22 mouse cellular contexts compared by ENCODE assay signal in the genomic region with DNA sequence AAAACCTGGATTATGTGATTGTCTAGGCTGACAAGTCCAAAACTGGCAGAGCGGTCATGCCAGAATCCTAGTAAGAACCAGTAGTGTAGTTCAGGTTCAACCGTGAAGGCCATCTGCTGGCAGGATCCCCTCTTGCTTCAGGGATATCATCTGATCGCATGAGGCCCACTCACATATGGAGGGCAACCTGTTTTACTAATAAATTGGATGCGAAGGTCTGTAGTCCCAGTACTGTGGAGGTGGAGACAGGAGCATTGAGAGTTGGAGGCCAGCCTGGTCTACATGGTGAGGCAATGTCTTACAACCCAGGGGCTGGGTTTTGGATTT. TPM values are rescaled to one million over a fixed set of nuclear protein-coding genes. Genes with fewer than 3 reads are reported as not detected.
DNase-seq lines count a peak whose midpoint lies in the region; ATAC-seq and TF ChIP-seq lines count a peak whose summit lies in the region.
"Had no signal": no experiment of that assay in that cellular context is flagged by ENCODE, and none has a peak within 500 bp of the region (broad histone marks: within the 10 kb centered on the region; RNA-seq: fewer than 3 reads in every experiment).

No protein-coding gene starts in this region.

- TF ChIP-seq CTCF in layer of hippocampus, adult 2 months (conservative IDR thresholded peaks at IDR 0.05): 0 out of 2 replicates have a peak, but pooled peaks have one; percentile 3

- H3K4me3 ChIP-seq in layer of hippocampus, adult 2 months: no peak overlapping the region
- H3K4me3 ChIP-seq: embryonic facial prominence, embryonic 12.5 days; hindbrain, embryonic 12.5 days; limb, embryonic 15.5 days; midbrain, embryonic 15.5 days; neural tube, embryonic 12.5 days had no signal

- no peak; the same call in 1 of the 2 replicates for ATAC-seq in megakaryocyte progenitor cell, adult 5-6 weeks (replicated peaks; ENCODE audit: poor library complexity)
- ATAC-seq: forebrain, postnatal 0 days; midbrain, embryonic 15.5 days had no signal

- peak; percentile 59 to 77 for DNase-seq in cerebellum, postnatal 10 days
- DNase-seq in cerebellum, adult 9-11 months: no peak
- DNase-seq in layer of hippocampus, adult 2 months (ENCODE audit: low spot score in 2 of 2): peak; percentile 43 to 48
- DNase-seq in layer of hippocampus, postnatal 25 days (ENCODE audit: extremely low spot score in 1 of 2, low spot score in 1 of 2): no peak
- DNase-seq in thymus, postnatal 0 days (ENCODE audit: low spot score): peak; percentile 46
- no peak for DNase-seq in thymus, postnatal 4 days
- DNase-seq: adrenal gland, postnatal 14 days; cerebellum, postnatal 25 days; forebrain, postnatal 0 days; gastrocnemius, postnatal 14 days; heart, adult 18-20 months; kidney, postnatal 25 days; lung, postnatal 4 days; right cerebral cortex, postnatal 25 days; spleen, adult 18-20 months; thymus, postnatal 14 days had no signal

- peak overlapping the region; percentile 71 for H3K27ac ChIP-seq in layer of hippocampus, adult 2 months
- H3K27ac ChIP-seq: embryonic facial prominence, embryonic 12.5 days; limb, embryonic 15.5 days; midbrain, embryonic 15.5 days; neural tube, embryonic 12.5 days had no signal

RNA-seq across cellular contexts. Expression of a gene that starts 47.6 kb away (rescaled TPM):
- 10 to 100 TPM; 32.3 to 32.4 TPM for total RNA-seq in layer of hippocampus, adult 2 months (2021)
- 10 to 100 TPM; 34.5 to 35.2 TPM for total RNA-seq in layer of hippocampus, postnatal 25 days (2021)
- 15.4 and 16.3 TPM in 2 replicates for polyA plus RNA-seq in thymus, postnatal 0 days (2015; fragmentation: Nextera tagmentation; extraction: Ambion mirVana)
- total RNA-seq in megakaryocyte progenitor cell, adult 5-6 weeks (2015): 10.2 and 11.8 TPM in 2 replicates
- total RNA-seq in megakaryocyte progenitor cell, adult 5-6 weeks (2017): 21.7 and 25.7 TPM in 2 replicates

Comparison
In these comparisons a context has a peak if more than half of its experiments do, and no peak if none do; other contexts are left out.
1. DNase-seq: peak in cerebellum, postnatal 10 days (2 of 2), layer of hippocampus, adult 2 months (2 of 2) and thymus, postnatal 0 days (single experiment); none in cerebellum, adult 9-11 months (single experiment), layer of hippocampus, postnatal 25 days (0 of 2) and thymus, postnatal 4 days (single experiment).